Mouse (Mus musculus) T-cell, adult 2 months (primary cell): Measurements from ENCODE around the gene Psors1c2.

Experiments
- DNase-seq: peaks from one replicate; pipeline ENCODE4 v3.0.0; 2022; ENCODE audit warnings: low spot score

Psors1c2 gene

DNA sequence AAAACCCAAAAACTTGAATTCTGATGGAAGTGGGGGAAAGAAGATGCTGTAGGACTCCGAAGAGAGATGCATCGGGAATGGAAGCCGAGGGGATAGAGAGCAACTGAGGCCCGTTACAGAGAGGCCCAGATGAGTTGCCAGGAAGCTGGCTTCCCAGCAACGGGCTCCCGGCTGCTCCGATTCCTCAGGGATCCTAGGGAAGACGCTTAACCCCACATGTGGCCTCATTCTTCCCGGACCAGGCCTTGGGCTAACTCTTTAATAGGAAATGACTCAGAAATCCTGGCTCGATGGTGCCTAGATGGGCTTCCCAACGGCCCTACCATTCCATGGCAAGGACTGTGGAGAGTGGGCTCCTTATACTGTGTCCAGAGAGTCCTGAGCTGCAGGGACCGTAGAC, 15.5 kb upstream of the Psors1c2 start:
- no peak for DNase-seq

DNA sequence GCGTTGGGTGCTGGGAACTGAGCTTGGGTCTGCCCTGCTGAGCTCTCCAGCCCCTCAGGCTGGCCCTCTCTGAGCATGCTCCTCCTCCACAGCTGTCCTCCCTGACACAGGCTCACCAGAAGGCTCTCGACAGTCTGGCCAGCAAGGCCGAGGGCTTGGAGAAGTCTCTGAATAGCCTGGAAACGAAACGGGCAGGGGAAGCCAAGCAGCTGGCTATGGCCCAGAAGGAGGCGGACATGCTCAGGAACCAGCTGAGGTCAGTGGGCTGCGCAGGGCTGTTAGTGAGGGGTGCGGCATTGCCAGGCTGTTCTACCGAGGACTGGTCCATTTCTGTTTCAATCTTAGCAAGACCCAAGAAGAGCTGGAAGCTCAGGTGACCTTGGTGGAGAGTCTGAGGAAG, 8.6 kb upstream of the Psors1c2 start:
- no peak for DNase-seq

DNA sequence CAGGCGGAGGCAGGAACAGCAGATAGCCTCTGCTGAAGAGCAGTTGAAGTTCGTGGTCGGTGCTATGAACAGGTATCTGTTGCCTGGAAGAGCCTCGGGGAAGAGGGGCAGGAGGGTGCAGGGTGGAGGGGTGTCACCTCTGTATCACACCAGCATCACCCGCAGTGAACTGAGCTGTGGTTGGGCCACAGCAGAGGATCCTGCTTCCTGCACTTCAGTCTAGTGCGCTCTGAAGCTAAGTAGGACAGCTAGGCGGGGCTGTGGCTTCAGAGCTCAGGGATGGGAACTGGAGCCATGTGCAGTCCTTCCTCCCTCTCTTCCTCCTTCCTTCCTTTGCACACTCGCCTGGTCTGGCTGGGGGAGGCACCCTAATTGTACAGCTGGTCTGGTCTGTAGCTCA, 6.4 kb upstream of the Psors1c2 start:
- no peak for DNase-seq

DNA sequence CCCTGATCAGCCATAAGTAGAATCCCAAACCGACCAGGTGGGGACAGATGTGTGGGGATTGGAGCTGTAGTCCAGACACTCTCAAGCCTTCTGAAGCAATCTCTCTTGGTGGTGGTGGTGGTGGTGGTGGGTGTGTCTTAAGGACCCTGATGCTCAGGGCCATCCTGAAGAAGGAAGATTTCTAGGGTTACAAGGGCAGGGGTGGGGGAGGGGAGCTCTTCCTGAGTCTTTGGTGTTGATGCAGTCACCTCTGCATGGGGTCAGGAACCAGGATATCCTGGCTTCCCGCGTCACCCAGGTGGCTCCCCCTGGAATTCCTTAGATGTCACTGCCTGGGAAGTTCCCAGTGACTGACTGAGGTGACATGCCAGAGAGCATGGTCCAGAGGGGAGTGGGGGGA, 641 bp upstream of the Psors1c2 start:
- no peak for DNase-seq

DNA sequence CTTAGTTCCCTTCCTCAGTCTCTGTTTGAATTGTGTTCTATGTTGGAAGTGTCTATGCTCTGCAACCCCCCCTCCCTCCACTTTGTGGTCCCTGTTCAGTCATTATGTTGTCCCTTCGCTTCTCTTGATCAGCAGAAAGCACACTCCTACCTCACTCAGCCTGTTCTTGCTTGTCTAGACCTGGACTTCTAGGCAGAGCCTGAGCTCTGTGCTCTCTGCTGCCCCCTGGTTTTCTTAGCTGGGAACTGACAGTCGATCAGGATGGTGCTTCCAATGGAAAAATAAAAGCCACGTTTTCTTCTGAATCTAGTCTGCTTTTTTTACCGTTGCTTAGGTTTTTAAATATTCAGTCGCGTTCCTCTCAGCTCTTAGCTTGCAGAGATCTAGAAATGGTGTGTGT, 1.3 kb downstream of the Psors1c2 start:
- peak; percentile 66 for DNase-seq

DNA sequence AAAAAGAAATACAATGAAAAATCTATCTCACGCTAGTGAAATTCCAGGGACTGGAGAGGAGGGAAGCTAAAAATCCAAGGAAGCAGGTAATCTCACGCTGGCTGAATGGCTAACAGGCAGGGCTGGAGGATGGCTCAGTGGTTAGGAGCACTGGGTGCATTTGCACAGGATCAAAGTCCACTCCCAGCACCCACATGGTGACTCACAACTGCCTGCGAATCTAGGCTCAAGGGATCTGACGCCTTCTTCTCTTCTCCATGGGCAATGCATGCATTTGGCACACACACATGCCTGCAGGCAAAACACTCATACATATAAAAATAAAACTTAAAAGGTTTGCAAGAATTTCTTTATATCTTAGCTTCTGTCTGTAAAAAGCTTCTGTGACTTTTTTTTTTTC, 4.4 kb downstream of the Psors1c2 start:
- no peak for DNase-seq

DNA sequence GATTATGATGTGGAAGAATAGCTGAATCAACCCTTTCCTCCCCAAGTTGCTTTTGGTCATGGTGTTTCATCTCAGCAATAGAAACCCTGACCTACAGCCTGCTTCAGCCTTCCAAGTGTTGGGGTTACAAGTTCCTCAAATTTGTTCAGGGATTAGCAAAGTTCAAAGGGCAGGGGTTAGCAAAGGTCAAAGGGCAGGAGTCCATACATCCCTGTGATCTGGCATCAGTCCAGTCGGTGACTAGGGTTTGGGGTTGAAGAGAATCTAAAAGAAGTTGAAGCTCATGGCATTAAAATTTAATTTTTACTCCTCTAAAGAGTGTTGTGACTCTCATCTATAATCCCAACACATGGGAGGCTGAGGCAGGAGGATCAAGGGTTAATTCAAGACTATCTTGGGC, 5.5 kb downstream of the Psors1c2 start:
- DNase-seq, result no peak

DNA sequence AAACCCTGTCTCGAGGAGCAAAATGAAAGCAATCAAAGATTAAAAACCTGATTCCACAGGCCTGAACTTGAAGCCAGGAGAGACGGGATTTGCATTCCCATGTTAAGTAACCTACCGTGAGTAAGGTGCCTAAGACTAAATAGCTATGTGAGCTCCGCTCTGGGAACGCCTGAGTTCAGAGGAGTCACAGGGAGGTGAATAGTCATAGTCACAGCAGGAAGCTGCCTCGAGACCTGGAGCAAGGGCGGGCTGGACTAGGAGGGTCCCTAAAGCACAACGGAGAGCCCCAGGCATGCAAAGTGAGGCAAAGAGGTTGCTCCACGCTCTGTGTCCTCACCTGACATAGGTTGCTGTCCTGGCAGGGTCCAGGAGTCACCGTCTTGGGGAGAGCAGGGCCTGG, 6.5 kb downstream of the Psors1c2 start:
- no peak for DNase-seq

DNA sequence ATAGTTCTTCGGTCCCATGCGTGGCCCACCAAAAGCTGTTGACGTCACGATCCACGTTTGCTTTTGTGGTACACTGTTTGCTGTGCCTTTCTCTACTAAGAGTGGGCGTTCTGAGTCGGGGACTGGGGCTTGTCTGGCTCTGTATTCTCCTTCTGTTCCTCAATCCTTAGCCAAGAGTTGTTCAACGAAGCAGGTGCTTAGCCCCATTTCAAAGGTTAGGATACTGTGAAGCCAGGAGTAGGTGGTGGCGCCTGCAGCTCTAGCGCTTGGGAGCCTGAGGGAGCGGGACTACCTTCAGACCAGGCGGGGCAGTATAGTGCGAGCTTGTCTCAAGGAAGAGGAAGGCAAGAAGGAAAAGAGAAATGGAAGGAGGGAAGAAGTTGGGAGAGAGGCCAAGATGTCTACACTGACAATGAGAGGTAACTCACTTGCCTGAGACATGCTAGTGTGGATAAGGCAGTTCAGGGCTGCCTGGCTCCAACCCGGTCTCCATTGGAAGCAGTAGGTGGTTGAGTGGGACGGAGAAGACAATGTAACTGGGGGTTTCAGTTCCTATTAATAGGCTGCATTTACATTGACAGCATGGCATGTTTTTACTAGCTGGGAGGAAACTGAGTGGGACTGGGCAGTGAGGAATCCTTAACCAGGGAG, 9.9 kb downstream of the Psors1c2 start:
- DNase-seq, result no peak

DNA sequence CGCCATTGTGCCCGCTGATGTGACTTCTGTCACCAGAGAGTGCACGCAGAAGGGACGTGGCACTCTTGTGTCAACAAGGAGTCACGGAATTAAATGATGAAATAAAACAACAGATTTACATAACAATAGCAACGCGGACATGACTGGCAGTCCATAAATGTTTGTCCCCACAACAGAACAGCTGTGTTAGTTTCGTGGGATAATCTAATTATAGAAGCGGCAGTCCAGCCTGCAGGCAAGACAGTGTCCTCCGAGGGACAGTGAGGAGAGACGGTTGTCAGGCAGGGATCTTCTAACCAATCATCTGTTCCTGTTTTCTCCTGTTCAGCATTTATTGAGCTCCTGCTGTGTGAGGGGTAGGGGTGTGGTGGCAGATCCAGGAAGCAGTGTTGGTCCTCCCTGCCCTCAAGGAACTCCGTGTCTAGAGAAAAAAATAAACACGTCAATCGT, 10.4 kb downstream of the Psors1c2 start:
- DNase-seq, result no peak

DNA sequence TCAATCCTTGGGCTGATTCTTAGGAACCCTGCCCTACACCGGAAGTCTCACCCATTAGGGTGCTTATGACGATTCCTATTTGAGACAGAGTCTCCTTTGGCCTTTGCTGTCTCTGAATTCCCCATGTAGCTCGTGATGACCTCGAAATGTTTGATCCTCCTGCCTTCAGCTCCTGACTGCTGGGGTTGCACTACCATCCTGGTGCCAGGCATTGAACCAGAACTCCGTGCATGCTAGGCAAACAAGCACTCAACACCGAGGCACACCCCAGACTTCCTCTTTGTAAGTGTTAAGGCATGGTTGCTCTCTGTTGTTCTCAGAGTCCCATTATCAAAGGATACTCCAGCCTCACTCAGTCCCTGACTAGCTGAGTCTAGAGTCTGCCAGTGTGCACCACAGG, 11.0 kb downstream of the Psors1c2 start:
- no peak for DNase-seq

DNA sequence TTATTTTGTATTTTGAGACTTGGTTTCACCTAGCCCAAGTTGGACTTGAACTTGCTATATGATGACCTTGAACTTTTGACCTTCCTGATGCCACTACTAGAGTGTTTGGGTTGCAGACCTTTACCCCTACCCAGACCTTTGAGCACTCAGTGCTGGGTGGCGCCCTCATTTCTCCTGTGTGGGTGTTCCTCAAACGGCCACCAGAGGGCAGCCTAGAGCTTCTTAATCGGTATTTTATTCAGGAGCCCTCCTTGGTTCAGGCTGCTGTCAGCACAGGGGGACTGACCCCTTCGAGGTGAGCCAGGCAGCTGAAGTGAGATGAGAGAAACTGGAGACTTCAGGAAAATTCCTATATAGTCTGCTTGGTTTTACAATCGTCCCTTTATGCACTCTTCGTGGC, 11.7 kb downstream of the Psors1c2 start:
- peak; percentile 43 for DNase-seq

DNA sequence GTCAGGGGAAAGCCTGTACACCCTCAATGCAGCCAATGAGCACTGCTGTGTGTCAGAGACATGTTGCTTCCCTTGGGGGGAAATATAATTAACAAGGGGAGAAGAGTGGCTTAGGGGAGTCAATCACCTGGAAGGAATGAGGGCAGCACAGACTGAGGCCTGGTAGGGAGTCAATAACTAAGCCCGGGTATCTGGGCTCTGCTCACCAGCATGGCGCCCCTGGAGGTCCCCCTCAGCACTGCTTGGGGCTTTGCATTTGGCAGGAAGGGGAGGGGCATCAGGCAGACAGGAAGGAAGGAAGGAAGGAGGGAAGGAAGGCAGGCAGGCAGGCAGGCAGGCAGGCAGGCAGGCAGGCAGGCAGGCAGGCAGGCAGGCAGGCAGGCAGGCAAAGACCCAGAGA, 14.5 kb downstream of the Psors1c2 start:
- no peak for DNase-seq

DNA sequence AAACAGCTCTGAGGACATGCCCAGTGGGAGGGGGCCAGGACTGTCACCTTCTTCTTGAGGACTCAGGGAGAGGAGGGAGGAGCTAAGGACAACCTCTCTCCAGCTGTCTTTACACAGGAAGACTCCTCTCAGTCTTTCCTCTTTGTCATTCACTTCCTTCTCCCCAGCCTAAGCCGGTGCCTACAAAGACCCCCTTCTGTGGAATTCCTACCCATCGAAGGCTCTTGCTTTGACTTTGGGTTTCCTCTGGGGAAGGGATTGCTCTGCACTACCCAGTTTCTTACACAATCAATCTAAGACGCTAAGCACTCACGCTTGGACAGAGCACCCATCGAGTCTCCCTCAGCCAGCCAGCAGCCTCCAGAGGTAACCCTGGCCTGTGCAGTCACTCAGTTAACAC, 15.6 kb downstream of the Psors1c2 start:
- no peak for DNase-seq

DNA sequence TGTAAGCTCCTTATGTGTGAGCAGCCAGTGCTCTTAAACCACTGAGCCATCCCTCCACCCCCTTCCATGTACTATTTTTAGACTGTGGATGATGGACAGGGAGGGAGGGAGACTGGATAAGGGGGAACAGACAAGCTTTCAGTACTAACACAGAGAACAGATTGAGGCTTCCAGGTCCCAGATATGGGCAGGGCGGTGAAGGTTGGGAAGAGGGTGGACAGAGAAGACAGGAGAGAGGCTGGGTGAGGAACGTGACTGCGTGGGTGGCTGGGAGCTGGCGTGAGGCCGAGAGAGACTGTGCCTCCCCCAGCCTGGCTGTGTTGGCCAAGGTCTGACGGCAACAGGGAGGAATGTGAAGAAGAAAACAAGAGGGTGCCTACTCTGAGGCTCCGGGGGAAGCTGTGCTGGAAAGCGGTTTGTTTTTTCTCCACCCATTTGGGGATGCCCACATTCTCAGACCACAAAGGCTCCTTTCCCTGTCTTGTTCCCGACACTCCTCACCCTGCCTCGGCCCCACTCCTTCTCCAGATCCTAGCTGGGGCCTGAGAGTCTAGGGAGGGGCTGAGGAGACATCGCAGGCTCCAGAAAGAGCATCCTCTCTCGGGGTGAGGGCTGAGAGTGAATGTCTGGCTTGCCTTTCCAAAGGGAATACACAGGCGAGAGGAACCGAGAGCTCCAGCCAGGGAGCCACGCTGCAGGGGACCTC, 16.6 kb downstream of the Psors1c2 start:
- DNase-seq, result no peak

DNA sequence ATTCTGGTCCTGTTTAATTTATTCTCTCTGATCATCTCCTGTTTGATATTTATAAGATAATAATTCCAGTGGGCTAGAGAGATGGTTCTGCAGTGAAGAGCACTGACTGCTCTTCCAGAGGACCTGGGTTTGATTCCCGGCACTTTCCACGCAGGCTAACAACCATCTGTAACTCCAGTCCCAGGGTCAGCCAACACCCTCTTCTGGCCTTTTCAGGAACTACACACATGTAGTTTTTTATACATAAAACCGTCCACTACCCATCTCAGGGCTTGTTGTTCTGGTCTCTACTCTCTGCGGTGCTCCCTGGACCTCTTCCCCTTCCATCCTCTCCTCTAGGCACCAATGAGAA, 17.1 kb downstream of the Psors1c2 start:
- DNase-seq, result no peak

DNA sequence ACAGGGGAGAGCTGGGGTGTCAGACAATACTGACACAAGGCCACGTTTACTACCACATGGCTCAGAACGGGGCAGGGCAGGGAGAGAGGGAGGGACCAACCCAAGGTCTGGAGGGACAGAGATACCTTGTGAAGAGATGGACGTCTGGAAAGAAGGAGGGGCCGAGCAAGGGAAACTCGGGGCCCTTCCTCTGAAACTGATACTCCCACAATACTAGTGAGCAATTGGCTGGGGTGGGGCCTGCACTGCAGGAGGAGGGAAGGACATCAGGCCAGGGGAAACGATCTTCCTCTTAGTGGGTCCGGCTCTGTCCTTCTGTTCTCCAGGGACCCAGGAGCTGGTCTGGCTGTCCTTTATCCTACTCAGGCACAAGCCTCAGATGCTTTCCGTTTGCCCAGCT, 17.9 kb downstream of the Psors1c2 start:
- no peak for DNase-seq

DNA sequence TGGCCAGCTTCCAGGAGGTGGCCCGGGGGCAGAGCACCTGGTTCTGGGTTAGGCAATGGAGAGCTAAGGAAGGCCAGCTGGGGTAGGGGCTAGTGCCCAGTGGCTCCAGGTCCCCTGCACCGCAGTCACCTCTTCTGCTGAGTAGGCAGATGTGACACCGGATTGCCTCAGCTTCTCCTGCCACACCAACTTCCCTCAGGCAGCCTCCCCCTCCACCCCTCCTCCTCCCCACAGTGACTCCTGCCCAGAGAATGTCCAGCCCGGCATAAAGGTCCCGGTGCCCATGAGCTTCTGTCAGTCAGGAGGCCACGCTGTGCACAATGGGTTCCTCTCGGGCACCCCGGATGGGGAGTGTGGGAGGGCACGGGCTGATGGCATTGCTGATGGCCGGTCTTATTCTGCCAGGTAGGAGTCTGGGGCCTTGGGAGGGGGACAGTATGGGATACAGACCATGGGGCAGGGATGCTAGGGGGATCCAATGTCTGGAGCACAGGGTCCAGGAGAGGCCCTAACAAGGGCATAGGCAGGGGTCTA, 18.9 kb downstream of the Psors1c2 start, which contains the start of gene Cdsn:
Gene Cdsn (plus strand): TSS at position 248 of the 534 bp plus-strand sequence.
- DNase-seq, result no peak

DNA sequence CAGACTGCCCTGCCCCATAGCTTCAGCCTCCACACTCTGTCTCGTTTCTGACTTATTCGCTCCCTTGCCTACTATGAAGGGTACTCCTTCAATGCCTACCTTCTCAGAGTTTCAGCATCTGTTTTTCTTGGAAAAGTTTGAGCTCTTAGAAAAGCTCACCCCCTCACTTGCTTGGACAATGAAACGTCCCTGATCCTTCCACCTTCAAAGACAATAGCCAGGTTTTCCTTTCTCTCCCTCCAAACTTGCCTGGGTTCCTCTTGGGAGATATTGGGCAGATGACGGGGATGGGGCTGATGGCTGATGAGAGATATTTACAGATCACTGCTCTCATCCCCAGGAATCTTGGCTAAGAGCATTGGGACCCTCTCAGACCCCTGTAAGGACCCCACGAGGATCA, 21.3 kb downstream of the Psors1c2 start:
- DNase-seq, result no peak

DNA sequence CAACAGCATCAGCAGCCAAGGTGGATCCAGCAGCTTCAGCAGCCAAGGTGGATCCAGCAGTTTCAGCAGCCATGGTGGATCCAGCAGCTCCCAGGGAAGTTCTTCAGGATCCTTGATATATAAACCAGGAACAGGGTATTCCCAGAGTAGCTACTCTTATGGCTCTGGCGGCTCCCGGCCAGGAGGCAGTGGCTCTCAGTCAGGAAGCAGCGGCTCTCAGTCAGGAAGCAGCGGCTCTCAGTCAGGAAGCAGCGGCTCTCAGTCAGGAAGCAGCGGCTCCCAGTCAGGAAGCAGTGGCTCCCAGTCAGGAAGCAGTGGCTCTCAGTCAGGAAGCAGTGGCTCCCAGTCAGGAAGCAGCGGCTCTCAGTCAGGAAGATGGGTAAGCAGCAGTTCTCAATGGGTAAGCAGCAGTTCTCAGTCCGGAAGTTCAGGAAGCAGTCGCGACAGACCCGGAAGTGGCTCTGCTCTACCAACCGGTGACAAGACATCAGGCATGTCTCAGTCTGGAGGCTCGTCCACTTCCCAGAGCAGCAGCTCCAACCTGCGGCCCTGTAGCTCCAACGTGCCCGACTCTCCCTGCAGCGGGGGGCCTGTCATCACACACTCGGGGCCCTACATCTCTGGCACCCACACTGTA, 21.9 kb downstream of the Psors1c2 start:
- DNase-seq, result no peak

DNA sequence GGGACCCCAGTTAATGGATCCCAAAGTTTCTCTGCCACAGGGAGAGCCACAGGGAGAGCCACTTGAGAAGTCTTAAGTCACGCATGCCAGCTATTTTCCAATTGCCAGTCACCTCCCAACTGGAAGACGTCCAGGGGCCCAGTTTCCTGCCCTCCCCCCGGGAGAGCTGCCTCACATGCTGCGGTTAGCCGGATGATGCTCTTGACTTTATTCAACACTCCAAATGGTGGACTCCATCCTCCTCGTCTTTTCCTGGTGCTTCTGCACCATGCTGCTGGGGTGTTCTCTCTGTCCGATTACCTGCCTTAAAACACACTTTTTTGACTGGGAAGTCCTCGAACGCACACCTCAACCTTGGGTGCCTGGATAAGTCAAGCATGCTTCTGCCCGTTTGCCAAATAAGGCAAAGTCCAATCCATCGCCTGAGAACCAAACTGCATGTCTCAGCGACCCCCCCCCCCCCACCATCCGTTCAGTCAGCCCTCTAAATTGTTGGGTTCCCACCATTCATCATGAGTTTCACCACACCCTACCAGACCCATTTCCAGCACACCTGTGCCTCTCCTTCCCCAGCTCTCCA, 23.3 kb downstream of the Psors1c2 start:
- DNase-seq, result no peak

DNA sequence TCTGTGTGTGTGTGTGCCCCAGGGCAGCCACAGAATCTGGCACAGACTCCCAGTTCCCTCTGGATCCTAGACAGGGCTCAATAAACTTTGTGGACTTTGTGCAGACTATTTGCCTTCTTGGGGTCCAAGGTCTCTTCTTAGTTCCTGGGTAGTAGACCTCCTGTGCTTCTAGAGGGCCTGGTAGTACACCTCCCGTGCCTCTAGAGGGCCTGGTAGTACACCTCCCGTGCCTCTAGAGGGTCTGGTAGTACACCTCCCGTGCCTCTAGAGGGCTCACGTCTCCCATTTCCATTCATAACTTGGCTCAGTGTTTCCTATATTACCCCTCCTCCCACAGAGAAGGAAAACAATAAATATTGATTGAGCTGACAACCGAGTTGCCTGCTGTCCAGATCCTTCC, 23.8 kb downstream of the Psors1c2 start:
- peak; percentile 46 for DNase-seq

DNA sequence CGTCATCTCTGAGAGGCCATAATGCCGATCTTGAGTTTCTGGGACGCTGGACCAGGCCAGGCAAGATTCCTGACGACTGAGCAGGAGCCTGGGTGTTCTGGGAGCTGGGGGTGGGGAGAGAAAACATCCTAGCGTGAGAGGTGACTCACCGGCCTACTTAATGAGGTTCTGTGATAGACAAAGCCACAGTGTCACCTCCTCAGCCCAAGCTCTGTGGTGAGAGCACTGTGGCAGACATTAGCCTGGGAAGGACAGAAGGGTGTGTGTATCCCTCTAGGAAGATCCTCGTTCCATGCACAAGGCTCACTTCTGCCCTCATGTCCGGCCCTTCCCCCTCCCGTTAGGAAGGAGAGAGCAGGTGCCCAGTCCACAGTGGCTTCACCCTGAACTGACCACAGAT, 24.4 kb downstream of the Psors1c2 start:
- no peak for DNase-seq
